Comparison of ENCODE assay signal across 8 mouse cellular contexts in genomic region chr2:24934441-24934963, GRCm38 (mm10). TPM values are rescaled to one million over a fixed set of nuclear protein-coding genes. Genes with fewer than 3 reads are reported as not detected.
DNase-seq lines count a peak whose midpoint lies in the region; ATAC-seq and TF ChIP-seq lines count a peak whose summit lies in the region.

No protein-coding gene starts in this region.

- TF ChIP-seq CTCF in forebrain, postnatal 0 days (IDR thresholded peaks at IDR 0.05; ENCODE audit: low read depth) = no peak

- H3K4me3 ChIP-seq in lung, embryonic 15.5 days = peak overlapping the region; percentile 76
- peak overlapping the region; percentile 64 for H3K4me3 ChIP-seq in forebrain, postnatal 0 days (ENCODE audit: low read depth, low read length)
- peak overlapping the region; percentile 55 for H3K4me3 ChIP-seq in midbrain, embryonic 15.5 days

- no peak for DNase-seq in lung, postnatal 25 days (ENCODE audit: low spot score)
- peak; percentile 77 for DNase-seq in cerebellum, adult 11-12 months
- DNase-seq in forebrain, postnatal 0 days = peak; percentile 41
- peak; percentile 56 to 84 for DNase-seq in kidney, postnatal 25 days
- no peak for DNase-seq in ovary, postnatal 14 days (ENCODE audit: low spot score)
- DNase-seq in adrenal gland, postnatal 25 days = no peak

- no peaks in the 10 kb centered on the region for H3K27me3 ChIP-seq in lung, embryonic 15.5 days
- H3K27me3 ChIP-seq in forebrain, postnatal 0 days (ENCODE audit: insufficient read depth, low read length) = no peaks in the 10 kb centered on the region
- H3K27me3 ChIP-seq in midbrain, embryonic 15.5 days (replicated peaks) = no peaks in the 10 kb centered on the region

- H3K9ac ChIP-seq in lung, embryonic 15.5 days = peak overlapping the region; percentile 70
- H3K9ac ChIP-seq in forebrain, postnatal 0 days = peak overlapping the region; percentile 76
- peak overlapping the region; percentile 59 for H3K9ac ChIP-seq in midbrain, embryonic 15.5 days

- H3K9me3 ChIP-seq in lung, embryonic 15.5 days = no peaks in the 10 kb centered on the region
- H3K9me3 ChIP-seq in forebrain, postnatal 0 days (ENCODE audit: low read length) = no peaks in the 10 kb centered on the region
- no peaks in the 10 kb centered on the region for H3K9me3 ChIP-seq in midbrain, embryonic 15.5 days

- H3K4me2 ChIP-seq in lung, embryonic 15.5 days = peak overlapping the region; percentile 90
- H3K4me2 ChIP-seq in forebrain, postnatal 0 days (ENCODE audit: low read depth) = peak overlapping the region; percentile 88
- H3K4me2 ChIP-seq in midbrain, embryonic 15.5 days = peak overlapping the region; percentile 89

- WGBS in lung, embryonic 15.5 days = 4% methylated on average over 19 of the region's 19 CpGs
- WGBS in forebrain, postnatal 0 days = 3% methylated on average over 19 of the region's 19 CpGs
- 5% methylated on average over 19 of the region's 19 CpGs for WGBS in midbrain, embryonic 15.5 days

- peak overlapping the region; percentile 89 for H3K27ac ChIP-seq in lung, embryonic 15.5 days
- peak overlapping the region; percentile 36 for H3K27ac ChIP-seq in forebrain, postnatal 0 days (ENCODE audit: low read depth, low read length)
- H3K27ac ChIP-seq in midbrain, embryonic 15.5 days = peak overlapping the region; percentile 53

- peak; percentile 58 for ATAC-seq in lung, embryonic 15.5 days (ENCODE audit: borderline replicate concordance, extremely low read depth, low FRiP score, low TSS enrichment)
- ATAC-seq in forebrain, postnatal 0 days = peak; percentile 53
- ATAC-seq in midbrain, embryonic 15.5 days (replicated peaks) = peak; percentile 63

- no peaks in the 10 kb centered on the region for H3K36me3 ChIP-seq in lung, embryonic 15.5 days
- no peaks in the 10 kb centered on the region for H3K36me3 ChIP-seq in forebrain, postnatal 0 days (ENCODE audit: insufficient read depth)
- H3K36me3 ChIP-seq in midbrain, embryonic 15.5 days (replicated peaks) = no peaks in the 10 kb centered on the region

- H3K4me1 ChIP-seq in lung, embryonic 15.5 days = peaks cover 15% of the 10 kb centered on the region; the same call in 1 of the 2 replicates
- peaks cover 11% of the 10 kb centered on the region; the same call in 1 of the 2 replicates for H3K4me1 ChIP-seq in forebrain, postnatal 0 days (ENCODE audit: insufficient read depth)
- H3K4me1 ChIP-seq in midbrain, embryonic 15.5 days = peaks cover 21% of the 10 kb centered on the region

RNA-seq across cellular contexts. Expression of gene Arrdc1, which starts 0.6 kb away (rescaled TPM):
- 98.8 and 116 TPM in 2 replicates for polyA plus RNA-seq in lung, embryonic 15.5 days (2015; fragmentation: Nextera tagmentation; extraction: Ambion mirVana)
- total RNA-seq in forebrain, postnatal 0 days (2014; rRNA removed) = 44.3 and 44.4 TPM in 2 replicates
- 35.3 and 37.8 TPM in 2 replicates for polyA plus RNA-seq in forebrain, postnatal 0 days (2015; fragmentation: Nextera tagmentation; extraction: Ambion mirVana)
- 33.5 and 35.7 TPM in 2 replicates for polyA plus RNA-seq in midbrain, embryonic 15.5 days (2015; fragmentation: Nextera tagmentation; extraction: Ambion mirVana)
- 16.2 and 26.4 TPM in 2 replicates for total RNA-seq in adrenal gland, postnatal 25 days (2021)

RNA-seq across cellular contexts. Expression of gene Ehmt1, which starts 15.1 kb away (rescaled TPM):
- 89.4 and 91.7 TPM in 2 replicates for polyA plus RNA-seq in lung, embryonic 15.5 days (2015; fragmentation: Nextera tagmentation; extraction: Ambion mirVana)
- 72.4 and 89.4 TPM in 2 replicates for total RNA-seq in forebrain, postnatal 0 days (2014; rRNA removed)
- 44.2 and 72.1 TPM in 2 replicates for polyA plus RNA-seq in forebrain, postnatal 0 days (2015; fragmentation: Nextera tagmentation; extraction: Ambion mirVana)
- 108 and 117 TPM in 2 replicates for polyA plus RNA-seq in midbrain, embryonic 15.5 days (2015; fragmentation: Nextera tagmentation; extraction: Ambion mirVana)
- total RNA-seq in adrenal gland, postnatal 25 days (2021) = 66.2 and 70.1 TPM in 2 replicates

RNA-seq across cellular contexts. Expression of gene Zmynd19, which starts 15.1 kb away (rescaled TPM):
- 16.3 and 17.0 TPM in 2 replicates for polyA plus RNA-seq in lung, embryonic 15.5 days (2015; fragmentation: Nextera tagmentation; extraction: Ambion mirVana)
- total RNA-seq in forebrain, postnatal 0 days (2014; rRNA removed) = 34.9 and 39.9 TPM in 2 replicates
- 19.2 and 21.9 TPM in 2 replicates for polyA plus RNA-seq in forebrain, postnatal 0 days (2015; fragmentation: Nextera tagmentation; extraction: Ambion mirVana)
- polyA plus RNA-seq in midbrain, embryonic 15.5 days (2015; fragmentation: Nextera tagmentation; extraction: Ambion mirVana) = 24.3 and 25.3 TPM in 2 replicates
- total RNA-seq in adrenal gland, postnatal 25 days (2021) = 21.3 and 26.6 TPM in 2 replicates

RNA-seq across cellular contexts. Expression of gene Dph7, which starts 27.7 kb away (rescaled TPM):
- 24.5 and 26.0 TPM in 2 replicates for polyA plus RNA-seq in lung, embryonic 15.5 days (2015; fragmentation: Nextera tagmentation; extraction: Ambion mirVana)
- 42.9 and 54.0 TPM in 2 replicates for total RNA-seq in forebrain, postnatal 0 days (2014; rRNA removed)
- polyA plus RNA-seq in forebrain, postnatal 0 days (2015; fragmentation: Nextera tagmentation; extraction: Ambion mirVana) = 40.8 and 45.1 TPM in 2 replicates
- 37.7 and 44.8 TPM in 2 replicates for polyA plus RNA-seq in midbrain, embryonic 15.5 days (2015; fragmentation: Nextera tagmentation; extraction: Ambion mirVana)
- 9.6 and 15.5 TPM in 2 replicates for total RNA-seq in adrenal gland, postnatal 25 days (2021)

RNA-seq across cellular contexts. Expression of gene Mrpl41, which starts 40.4 kb away (rescaled TPM):
- 106 and 114 TPM in 2 replicates for polyA plus RNA-seq in lung, embryonic 15.5 days (2015; fragmentation: Nextera tagmentation; extraction: Ambion mirVana)
- 79.4 and 123 TPM in 2 replicates for total RNA-seq in forebrain, postnatal 0 days (2014; rRNA removed)
- polyA plus RNA-seq in forebrain, postnatal 0 days (2015; fragmentation: Nextera tagmentation; extraction: Ambion mirVana) = 174 and 203 TPM in 2 replicates
- 139 and 148 TPM in 2 replicates for polyA plus RNA-seq in midbrain, embryonic 15.5 days (2015; fragmentation: Nextera tagmentation; extraction: Ambion mirVana)
- total RNA-seq in adrenal gland, postnatal 25 days (2021) = 87.6 and 101 TPM in 2 replicates

Comparison
In these comparisons a context has a peak if more than half of its experiments do, and no peak if none do; other contexts are left out.
1. H3K27ac ChIP-seq: peak in every context shown above with its lines; median percentile 89 in lung, embryonic 15.5 days; 53 in midbrain, embryonic 15.5 days; 36 in forebrain, postnatal 0 days.
2. DNase-seq: peak in cerebellum, adult 11-12 months (single experiment), forebrain, postnatal 0 days (single experiment) and kidney, postnatal 25 days (2 of 2); none in lung, postnatal 25 days (single experiment), ovary, postnatal 14 days (single experiment) and adrenal gland, postnatal 25 days (single experiment).
3. Peak in every context shown above with its lines, with median percentiles within 50 percentile points of each other: ATAC-seq, H3K4me2 ChIP-seq, H3K4me3 ChIP-seq and H3K9ac ChIP-seq.